Mouse (Mus musculus): ENCODE measurements at regions not wholly inside any gene's neighbourhood (a gene's known extent, or its start where the extent isn't known, plus 50 kb on each side); places are given as distances from the start of the nearest gene placed in this dataset.
"Not testable (repeated sequence)": the region's sequence is repeated elsewhere in the genome, so short reads cannot be mapped to it uniquely, and the experiment has no call there.

DNA sequence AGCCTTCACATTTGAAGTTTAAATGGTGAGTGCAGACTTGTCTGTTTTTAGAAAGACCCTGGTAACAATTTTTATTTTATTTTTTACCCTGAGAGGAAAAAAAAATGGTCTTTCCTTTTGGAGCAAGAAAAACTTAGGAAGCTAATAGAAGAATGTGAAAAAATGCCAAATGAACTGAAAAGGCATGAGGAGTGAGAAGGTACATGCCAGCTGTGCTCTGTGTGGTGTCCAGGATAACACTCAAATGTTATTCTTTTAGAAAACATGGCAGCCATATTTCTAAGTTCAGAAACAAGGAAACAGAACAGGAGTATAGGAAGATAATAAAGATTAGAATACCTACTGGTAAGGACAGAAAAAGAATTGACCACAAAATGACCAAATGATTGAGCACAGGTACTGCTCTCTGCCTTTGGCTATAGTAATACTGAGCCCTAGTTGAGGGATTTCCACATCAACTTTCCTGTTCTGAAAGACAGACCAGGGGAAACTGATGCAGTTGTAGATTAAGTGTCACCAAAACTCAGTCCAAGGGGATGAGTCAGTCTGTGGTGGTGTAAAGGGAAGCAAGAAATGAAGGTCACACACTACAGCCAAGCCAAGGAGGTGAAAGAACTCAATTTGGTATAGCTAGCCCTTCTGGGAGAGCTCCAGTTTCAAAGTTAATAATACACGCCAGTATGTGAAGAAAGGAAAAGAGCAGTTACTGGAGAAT lies 758.5 kb downstream of the Robo2 start:
- no peak for DNase-seq (ENCODE audit: low spot score)

DNA sequence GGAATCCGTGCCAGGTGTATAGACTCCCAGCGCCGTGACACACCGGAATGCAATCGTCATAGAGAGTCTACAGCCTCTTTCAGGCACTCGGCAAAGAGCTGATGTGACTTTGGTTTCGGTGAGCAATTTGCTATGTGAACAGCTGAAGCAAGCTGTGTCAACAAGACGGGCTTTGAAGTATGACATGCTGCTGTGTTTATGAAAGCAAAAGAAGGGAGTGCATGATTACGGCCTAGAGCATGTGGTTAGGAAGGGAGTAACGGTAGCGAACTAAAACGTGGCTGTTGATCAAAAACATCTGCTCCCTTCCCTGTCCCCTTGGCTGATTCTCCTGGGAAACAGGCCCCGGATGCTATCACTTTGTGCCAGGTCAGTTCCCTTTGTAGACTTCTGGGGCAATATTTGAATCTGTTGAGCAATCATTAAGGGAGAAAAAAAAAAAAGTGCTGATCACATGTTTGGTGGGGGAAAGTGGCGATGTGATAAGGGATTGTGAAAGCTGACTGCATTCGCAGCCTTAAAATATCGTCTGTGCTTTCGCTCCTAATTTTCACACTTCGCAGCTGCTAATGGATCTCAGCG lies 764.3 kb downstream of the Robo2 start:
- peak; percentile 55 for DNase-seq (ENCODE audit: low spot score)

DNA sequence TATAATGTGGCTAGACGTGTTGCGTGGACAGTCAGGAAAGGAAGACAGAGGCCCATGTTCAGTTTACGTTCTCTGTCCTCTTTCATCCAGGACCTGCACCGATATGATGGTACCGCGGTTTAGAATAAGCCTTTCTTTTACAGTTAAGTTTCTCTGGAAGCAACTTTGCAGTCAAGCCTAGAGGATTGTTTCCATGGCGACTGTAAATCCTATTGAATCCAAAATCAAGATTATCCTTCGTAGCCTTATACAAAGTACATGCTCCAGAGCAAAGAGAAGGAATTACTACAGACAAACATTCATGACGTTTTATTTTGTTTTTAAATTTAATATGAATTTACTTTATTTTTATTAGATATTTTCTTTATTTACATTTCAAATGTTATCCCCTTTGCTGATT lies 798.6 kb downstream of the Robo2 start:
- no peak for DNase-seq (ENCODE audit: low spot score)

DNA sequence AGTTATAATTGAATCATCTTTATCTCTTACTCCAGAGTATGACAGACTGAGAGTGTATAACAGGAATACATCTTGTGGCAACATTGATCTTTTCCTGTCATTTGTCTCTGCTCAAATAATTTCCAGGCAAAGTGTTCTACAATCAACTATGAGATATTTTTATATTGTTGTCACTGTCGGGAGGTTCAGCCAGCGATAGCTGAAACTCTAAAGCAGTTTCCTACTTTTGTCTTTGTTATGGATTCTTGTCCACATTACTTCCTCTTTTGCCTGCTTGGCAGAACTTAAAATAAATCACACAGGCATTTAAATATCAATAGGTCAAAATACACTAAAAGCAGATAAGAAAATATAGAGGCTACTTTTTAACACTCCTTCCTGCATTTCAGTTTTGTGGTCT lies 820.2 kb downstream of the Robo2 start:
- DNase-seq (ENCODE audit: low spot score) = no peak

DNA sequence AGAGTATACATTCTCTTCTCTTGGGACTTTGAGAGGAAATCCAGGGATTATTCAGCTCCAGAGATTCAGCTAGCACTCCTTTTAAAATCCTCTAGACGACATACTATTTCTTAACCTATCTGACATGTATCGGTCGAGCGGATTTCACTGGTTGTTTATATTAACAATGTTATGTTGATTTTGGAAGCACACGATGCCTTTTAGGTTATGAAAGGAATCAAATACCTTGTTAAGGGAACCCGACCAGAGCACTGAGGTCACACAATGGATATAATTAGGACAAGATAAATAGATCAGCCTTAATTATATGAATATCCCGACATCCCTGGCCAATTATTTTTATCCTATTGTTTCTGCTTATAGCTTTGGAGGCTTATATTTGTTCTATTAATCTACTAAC lies 850.4 kb downstream of the Robo2 start:
- DNase-seq (ENCODE audit: low spot score) = no peak

DNA sequence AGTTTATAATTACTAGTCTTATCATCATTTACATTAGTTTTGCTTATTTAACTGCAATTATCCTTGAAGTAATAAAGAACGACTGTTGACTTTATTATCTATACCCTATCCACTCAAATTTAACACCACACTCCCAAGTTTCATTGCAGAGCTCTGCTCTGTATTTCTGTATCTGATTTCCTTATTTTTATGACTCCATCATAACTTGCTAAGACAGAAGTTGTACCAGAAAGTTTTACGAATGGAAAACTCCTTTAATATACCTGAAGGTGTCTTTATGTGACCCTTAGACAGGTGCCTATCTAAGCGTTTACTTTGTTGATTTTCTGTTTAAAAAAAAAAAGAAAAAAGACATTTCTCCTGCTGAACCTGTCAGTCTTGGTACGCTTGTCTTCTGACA lies 854.7 kb downstream of the Robo2 start:
- no peak for DNase-seq (ENCODE audit: low spot score)

DNA sequence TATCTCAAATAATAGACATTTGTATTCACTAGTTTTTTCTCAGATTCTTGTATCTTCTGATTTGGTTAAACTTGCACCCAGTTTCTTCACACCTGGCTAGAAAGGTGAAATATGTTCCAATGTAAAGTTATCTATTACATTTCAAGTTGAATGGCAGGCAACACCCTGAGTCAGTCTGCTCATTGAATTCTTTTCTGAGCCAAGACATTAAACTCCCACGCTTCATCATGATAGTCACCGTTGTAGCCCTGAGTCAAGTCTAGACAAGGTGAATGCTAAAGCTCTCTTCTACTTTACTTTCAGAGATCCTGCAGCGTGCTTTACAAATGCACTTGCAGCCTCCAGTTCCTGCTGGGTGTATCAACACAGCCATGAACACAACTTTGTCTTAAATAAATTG lies 868.0 kb downstream of the Robo2 start:
- no peak for DNase-seq (ENCODE audit: low spot score)

DNA sequence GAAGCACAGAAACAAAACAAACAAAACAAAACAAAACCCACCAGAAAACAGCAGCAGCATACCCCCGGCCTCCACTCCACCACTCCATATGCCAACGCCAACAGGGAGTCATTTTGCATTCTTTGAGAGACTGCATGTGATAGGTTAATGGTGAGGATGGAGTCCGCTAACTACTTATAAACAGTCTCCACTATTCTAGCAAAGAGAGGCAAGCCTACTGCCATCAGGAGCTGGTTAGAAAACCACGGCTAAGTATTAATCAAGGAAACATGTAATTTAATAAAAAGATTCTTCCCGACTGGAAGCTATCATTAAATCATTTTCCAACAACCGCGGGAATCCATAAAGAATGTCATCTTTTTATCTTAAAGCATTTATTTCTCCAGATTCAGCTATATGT lies 873.6 kb downstream of the Robo2 start:
- DNase-seq (ENCODE audit: low spot score) = no peak

DNA sequence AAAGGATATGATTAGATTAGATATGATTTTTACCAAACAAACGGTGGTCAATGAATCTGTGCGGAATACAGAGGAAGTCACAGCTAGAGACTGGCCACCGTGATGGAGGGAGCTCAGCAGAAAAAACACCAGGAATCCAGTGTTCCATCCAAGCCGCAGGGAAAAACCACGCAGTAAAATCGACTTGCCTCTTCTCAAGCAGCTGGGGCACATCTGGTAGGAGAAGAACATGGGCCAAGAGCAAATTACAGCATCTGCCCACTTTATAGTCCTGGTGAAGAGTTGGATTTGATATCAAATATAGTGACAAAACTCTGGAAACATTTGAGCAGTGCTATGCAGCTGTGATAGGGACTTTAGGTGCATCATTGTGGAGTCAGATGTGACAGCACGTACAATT lies 874.1 kb downstream of the Robo2 start:
- no peak for DNase-seq (ENCODE audit: low spot score)

DNA sequence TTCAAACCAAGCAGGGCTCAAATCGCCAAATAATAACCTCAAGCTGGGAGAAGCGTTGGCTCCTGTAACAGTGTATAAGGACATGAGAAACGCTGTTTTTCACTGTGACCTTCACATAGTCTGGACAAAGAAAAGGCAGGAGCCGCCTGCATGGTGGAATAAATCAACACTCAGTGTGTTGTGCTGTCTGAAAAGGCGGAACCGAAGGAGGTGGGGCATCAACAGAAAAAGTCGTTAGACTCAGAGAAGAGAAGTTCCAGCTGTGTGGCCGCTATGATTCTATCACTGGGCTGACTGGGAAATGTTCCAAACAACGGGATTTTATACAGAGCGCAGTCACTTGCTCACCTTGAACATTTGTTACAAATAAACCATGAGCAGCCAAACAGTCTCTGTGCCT lies 881.4 kb downstream of the Robo2 start:
- no peak for DNase-seq (ENCODE audit: low spot score)

DNA sequence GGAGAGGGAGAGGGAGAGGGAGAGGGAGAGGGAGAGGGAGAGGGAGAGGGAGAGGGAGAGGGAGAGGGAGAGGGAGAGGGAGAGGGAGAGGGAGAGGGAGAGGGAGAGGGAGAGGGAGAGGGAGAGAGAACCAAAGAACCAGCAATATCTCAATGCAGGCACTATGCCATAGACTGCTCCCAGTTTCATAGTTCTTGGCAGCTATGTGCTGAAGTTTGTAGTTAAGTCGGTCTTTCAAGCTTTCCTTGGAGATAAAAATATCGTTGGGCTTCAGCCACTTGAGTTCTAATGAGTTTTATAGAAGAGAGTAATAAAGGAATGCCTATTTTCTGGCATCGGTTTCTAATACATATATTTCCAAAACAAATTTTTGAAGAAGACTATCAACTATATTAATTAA lies 888.7 kb downstream of the Robo2 start:
- not testable (repeated sequence) for DNase-seq (ENCODE audit: low spot score)

DNA sequence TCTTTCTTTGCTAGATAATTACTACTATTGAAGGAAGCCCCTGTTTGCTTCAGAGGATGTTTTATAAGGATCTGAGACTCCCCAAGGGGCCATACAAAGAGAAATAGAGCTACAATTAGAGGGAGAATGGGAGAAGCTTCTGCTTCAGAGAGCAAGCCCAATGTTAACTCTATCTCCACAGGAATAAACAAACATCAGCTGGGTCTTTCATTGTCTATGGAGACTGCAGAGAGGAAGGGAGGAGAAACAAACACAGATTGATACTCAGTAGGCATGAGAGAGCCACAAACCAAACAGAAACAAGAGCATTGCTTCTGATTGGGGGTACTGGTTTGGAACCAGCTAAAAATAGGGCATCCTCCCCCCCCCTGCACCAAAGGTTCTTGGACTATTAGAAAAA lies 906.9 kb downstream of the Robo2 start:
- no peak for DNase-seq (ENCODE audit: low spot score)

DNA sequence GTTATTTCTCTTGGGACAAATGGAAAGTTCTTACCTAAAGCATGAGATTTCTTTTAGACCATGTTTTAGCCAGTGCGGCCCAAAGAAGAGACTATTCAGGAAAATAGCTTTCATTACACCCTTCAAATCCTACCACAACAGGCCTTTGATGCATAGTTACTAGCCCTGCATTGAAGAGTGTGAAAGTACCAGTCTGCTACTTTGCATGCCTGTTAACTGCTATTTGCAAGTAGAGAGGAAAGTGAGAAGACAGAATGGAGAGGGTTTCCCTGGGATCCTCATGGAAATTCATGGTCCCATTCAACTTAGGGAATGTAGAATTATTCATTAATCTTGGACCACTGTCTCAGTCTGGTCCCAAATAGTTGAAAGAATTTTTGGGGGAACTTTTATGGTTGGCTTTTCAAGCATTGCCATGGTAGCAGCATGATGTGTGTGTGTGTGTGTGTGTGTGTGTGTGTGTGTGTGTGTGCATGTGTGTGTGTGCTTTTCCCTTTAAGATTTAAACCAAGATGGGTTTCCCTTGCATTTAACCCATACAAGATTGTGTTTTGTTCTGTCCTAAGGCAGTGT lies 912.9 kb downstream of the Robo2 start:
- DNase-seq (ENCODE audit: low spot score) = no peak

DNA sequence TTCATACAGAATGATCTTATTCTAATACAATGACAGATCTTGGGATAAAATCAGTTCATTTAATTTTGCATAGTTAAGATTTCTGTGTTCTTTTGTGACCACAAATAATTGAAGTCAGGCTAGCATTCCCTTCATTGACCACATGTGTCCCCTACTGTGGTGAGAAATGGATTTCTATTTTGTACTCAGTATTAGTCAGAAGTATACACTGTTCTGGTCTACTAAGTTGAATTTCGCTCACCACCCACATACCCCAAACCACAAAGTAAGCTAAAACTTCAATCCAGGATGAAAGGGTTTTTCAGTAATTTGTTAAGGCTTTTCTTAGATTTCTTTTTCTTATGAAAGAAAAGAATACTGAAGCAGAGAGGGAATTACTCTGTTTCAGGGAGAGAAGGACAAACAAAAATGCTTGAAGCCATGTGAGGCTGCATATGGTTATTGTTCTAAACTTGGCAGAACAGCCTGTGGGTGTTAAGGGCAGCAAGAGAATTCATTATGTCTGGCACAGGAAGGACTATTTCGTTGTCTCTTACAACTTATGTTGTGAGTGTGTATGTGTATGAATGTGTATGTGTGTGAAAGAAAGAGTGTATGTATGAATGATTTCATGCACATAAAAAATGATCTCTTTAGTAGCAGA lies 928.3 kb downstream of the Robo2 start:
- DNase-seq (ENCODE audit: low spot score) = no peak

DNA sequence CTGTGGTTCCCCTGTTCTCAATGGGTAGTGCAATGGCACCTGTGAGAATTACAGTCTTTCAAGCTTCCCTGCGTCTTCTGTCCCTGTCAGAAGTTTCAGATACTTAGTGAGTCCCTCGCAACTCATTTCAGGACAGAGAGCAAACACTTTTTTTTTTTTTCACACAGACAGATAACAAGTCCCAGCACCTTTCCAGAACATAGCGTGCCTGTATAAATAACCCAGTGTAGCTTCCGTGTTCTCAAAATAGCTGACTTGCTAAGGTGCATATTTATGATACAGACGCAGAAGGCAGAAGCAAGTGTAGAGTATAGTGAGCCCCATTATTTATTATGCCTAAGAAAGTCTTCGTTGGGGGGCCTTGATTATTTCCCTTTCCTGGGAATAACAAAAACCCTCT lies 929.4 kb downstream of the Robo2 start:
- no peak for DNase-seq (ENCODE audit: low spot score)

DNA sequence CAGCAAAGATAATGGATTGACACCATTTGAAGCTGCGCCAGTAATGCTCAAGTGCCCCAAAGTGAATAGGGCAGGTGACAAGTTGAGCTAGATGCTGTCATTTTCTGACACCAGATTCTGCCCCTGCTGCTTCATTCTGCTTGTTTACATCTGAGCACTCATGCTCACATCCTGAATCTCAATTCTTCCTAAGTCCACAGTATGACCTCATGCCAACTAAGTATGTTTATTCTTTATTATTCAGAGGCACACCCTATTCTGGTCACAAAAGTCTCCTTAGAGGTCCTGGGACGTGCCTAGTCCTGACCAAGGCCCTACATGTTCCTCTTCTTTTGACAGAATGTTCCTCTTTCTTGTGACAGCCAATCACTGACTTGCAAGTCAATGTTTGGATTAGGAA lies 938.1 kb downstream of the Robo2 start:
- no peak for DNase-seq (ENCODE audit: low spot score)

DNA sequence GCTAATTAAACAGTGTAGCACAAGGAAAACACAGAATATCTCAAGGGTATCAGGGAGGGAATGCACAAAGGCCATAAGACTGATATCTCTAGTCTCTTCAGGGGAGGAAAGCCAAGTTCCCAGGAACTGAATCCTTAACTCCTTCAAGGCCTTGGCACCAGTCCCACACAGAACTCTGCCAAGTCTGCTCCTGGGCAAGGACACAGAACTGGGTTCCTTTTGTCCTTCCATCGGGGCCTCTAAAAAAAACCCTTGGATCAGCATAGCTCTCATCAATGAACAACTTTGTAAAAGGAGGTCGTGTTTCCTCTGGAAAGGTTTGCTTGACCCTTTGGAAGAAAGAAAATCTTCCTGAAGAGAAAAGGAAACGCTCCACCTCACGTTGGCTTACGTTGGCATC lies 940.1 kb downstream of the Robo2 start:
- no peak for DNase-seq (ENCODE audit: low spot score)

DNA sequence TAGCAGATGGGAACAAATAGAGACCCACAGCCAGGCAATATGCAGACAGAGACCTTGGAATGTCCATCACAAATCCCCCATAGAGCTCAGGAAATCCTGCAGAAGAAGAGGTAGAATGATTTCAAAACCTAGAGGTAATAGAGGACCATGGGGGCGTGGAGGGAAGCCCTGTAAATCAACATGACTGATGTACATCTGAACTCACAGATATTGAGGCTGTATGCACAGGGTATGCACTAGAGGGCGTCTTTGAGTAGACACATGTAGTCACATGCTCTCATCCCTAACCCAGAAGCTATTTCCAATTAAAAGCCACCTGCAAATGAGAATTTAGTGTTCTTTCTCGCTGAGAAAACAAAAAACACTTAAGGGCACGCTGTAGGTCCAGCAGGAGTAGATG lies 941.1 kb downstream of the Robo2 start:
- no peak for DNase-seq (ENCODE audit: low spot score)

DNA sequence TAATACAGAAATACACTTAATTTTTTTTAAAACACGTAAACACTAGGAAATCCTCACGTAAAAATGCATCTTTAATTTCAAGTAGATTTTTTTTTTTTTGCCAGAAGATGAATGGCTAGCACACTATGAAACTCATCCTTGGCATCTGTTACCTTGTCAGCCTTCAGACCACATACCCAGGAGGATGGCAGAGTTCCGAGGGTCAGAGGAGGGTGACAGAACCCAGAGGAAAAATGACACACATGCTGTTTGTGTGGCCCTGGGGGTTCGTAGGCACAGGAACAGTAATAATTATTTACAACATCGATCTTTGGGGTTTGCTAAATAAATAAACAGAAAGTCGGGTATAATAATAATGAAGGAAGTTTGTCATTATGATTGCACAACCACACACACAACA lies 945.3 kb downstream of the Robo2 start:
- no peak for DNase-seq (ENCODE audit: low spot score)

DNA sequence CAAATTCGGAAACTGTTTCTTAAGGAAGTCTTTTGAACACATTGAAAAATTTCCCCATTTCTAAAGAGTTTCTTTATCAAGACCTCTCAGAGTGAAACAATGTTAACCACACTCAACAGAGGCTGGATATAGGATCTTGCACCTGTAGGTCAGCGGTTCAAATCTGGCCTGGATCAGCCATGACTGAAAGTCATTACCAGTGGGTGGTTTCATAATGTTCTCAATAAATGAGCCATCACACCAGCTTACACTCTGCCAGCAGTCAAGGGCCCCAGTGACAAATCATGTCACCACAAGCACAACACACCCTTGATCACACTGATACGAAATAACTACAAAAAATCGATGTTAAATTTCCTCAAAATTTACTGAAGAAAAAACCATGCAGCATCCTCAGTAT lies 949.1 kb downstream of the Robo2 start:
- no peak for DNase-seq (ENCODE audit: low spot score)

DNA sequence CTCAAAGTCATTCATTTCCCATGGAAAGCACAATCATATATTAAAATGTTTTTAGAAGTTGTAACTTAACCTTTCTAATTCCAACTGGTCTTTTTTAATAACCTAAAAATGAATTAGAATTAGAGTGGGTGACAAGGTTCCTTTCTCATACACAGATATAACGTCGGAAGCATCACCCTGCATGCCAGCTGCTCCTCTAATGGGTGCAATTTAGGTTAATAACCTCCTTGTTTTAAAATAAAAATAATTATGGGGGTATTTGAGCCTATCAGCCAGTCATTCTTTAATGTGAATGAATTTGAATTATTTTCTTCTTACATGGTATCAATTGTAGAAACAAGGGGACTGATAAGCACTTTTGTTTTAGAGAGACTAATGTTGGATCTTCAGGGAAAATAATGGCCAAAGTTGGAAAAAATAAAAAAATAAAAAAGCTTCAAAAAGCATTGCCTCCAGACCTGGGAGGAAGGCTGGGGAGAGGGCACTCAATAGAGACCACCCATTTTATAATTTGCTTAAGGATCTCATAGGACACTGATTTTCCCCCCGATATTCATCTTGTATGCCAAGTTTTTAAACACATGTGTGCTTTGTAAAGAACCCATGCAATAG lies 960.9 kb downstream of the Robo2 start:
- no peak for DNase-seq (ENCODE audit: low spot score)

DNA sequence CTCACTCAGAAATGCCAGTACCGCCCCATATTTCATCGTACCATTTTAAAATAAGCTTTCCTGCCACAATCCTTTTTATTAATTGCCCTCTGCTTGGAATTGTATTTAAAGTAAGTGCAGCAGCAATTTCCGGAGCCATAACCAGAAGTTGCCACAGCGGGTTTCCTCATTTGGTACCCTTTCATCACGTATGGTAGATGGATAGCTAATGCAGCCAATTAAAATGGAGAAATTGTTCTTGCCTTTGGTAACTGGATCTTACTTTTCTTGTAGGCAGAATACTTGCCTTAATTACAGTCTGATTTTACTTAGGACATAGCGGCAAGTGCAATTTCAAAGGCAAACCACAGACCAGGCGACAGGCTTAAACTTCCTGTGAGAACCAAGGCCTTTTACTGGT lies 961.8 kb downstream of the Robo2 start:
- no peak for DNase-seq (ENCODE audit: low spot score)

DNA sequence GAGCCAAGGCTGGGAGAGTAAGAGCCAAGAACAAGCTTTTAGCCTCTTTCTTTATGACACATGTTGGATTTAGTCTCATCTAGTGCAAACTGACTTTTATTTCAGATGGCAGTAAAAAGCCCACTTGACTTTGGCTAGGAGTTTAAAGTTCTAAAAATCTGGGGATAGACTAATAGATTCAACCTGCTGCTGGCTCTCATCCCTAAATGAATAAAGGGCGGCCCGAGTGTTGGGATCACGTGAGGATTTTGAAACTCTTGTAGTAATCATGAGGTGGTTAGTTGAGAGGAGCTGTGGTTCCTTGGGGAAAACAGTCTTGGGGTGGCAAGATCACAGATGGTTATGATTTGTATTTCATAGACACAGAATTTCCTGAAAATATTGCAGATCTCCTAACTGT lies 975.9 kb downstream of the Robo2 start:
- no peak for DNase-seq (ENCODE audit: low spot score)

All from layer of hippocampus, adult 9-10 months (tissue).